8 mouse cellular contexts compared by ENCODE assay signal in genomic region chr11:58103697-58104306, GRCm38 (mm10). TPM values are rescaled to one million over a fixed set of nuclear protein-coding genes. Genes with fewer than 3 reads are reported as not detected.
A peak's percentile ranks its signal among the peaks of the same experiment; 100 is the strongest.
DNase-seq lines count a peak whose midpoint lies in the region; ATAC-seq lines count a peak whose summit lies in the region.

TSS of gene Cnot8 (plus strand) at chr11:58104153.

- peak; percentile 92 for ATAC-seq in inflammation-experienced regulatory T-cells, adult 6 months
- ATAC-seq in megakaryocyte-erythroid progenitor cell, adult 5-6 weeks (replicated peaks; ENCODE audit: low FRiP score, low TSS enrichment, poor library complexity, severe bottlenecking): peak; percentile 94

- peak; percentile 100 for DNase-seq in adrenal gland, adult (ENCODE audit: inconsistent age in 2 of 2, low spot score in 1 of 2)
- DNase-seq in embryo, embryonic 10.5 days (ENCODE audit: low spot score): peak; percentile 99
- DNase-seq in gastrocnemius, postnatal 14 days: peak; percentile 99
- peak; percentile 98 to 100 for DNase-seq in left cerebral cortex, postnatal 10 days (ENCODE audit: extremely low spot score in 1 of 2, low spot score in 2 of 2)
- peak; percentile 100 for DNase-seq in right cerebral cortex, postnatal 25 days
- peak; percentile 99 for DNase-seq in urinary bladder, postnatal 4 days (ENCODE audit: low spot score in 2 of 2)

- intact Hi-C loops in gastrocnemius, postnatal 14 days (cut with DNase I; ENCODE audit: low total_unique reads): loop anchor here (10.0 kb wide), 1 partner anchor 61 kb away; the partner anchor contains the start of gene Gemin5
- intact Hi-C loops in left cerebral cortex, postnatal 10 days (cut with DNase I): no loop called here

RNA-seq across cellular contexts. Expression of gene Cnot8, which starts in this region (rescaled TPM):
- total RNA-seq in gastrocnemius, postnatal 14 days (2021): 10 to 100 TPM; 31.3 to 32.1 TPM
- 10 to 100 TPM; 78.6 to 90.1 (median 89.4) TPM for polyA plus RNA-seq in inflammation-experienced regulatory T-cells, adult 6 months (2017; shearing (Covaris generic))
- total RNA-seq in left cerebral cortex, postnatal 10 days (2021): 10 to 100 TPM; 50.4 to 51.1 TPM
- total RNA-seq in megakaryocyte-erythroid progenitor cell, adult 5-6 weeks (2014; fragmentation: Nextera tagmentation): 37.4 and 40.1 TPM in 2 replicates
- total RNA-seq in megakaryocyte-erythroid progenitor cell, adult 5-6 weeks (2017): 65.7 and 85.1 TPM in 2 replicates

Comparison
In these comparisons a context has a peak if more than half of its experiments do, and no peak if none do; other contexts are left out.
1. Peak in every context shown above with its lines: DNase-seq and ATAC-seq.